In genomic region chr15:30401111-30401510, GRCm38 (mm10) we compare ENCODE assay signal across 23 mouse cellular contexts.
"Had no signal": no experiment of that assay in that cellular context is flagged by ENCODE, and none has a peak within 500 bp of the region (broad histone marks: within the 10 kb centered on the region; RNA-seq: fewer than 3 reads in every experiment).

No protein-coding gene starts in this region.

- DNase-seq: kidney, adult 2 months; kidney, postnatal 25 days; layer of hippocampus, adult 9-11 months; liver; lung, adult 18-20 months; lung, postnatal 10 days; lung, postnatal 36 days; retina, postnatal 1 day; right cerebral cortex, postnatal 25 days; spleen, adult 18-20 months; thymus, postnatal 36 days had no signal

- ATAC-seq: intestine, postnatal 0 days; liver, embryonic 12.5 days had no signal

- H3K27ac ChIP-seq: kidney, postnatal 0 days; layer of hippocampus, adult 2 months; limb, embryonic 10.5 days; limb, embryonic 13.5 days; liver, embryonic 12.5 days; liver, embryonic 15.5 days; lung, embryonic 15.5 days; midbrain, embryonic 12.5 days; neural tube, embryonic 12.5 days; stomach, embryonic 15.5 days had no signal

- H3K9me3 ChIP-seq: limb, embryonic 10.5 days; limb, embryonic 13.5 days; liver, embryonic 12.5 days; liver, embryonic 15.5 days; lung, embryonic 15.5 days; midbrain, embryonic 12.5 days; neural tube, embryonic 12.5 days; stomach, embryonic 15.5 days had no signal

- H3K36me3 ChIP-seq: limb, embryonic 10.5 days; limb, embryonic 13.5 days; liver, embryonic 12.5 days; liver, embryonic 15.5 days; lung, embryonic 15.5 days; midbrain, embryonic 12.5 days; neural tube, embryonic 12.5 days; stomach, embryonic 15.5 days had no signal

- H3K27me3 ChIP-seq: limb, embryonic 13.5 days; liver, embryonic 12.5 days; liver, embryonic 15.5 days; lung, embryonic 15.5 days; megakaryocyte, embryonic 14.5 days; midbrain, embryonic 12.5 days; neural tube, embryonic 12.5 days; stomach, embryonic 15.5 days had no signal

- H3K4me1 ChIP-seq: liver, embryonic 12.5 days; liver, embryonic 15.5 days; lung, embryonic 15.5 days; megakaryocyte, embryonic 14.5 days; midbrain, embryonic 12.5 days; neural tube, embryonic 12.5 days; stomach, embryonic 15.5 days had no signal

- H3K9ac ChIP-seq: limb, embryonic 13.5 days; liver, embryonic 12.5 days; liver, embryonic 15.5 days; lung, embryonic 15.5 days; midbrain, embryonic 12.5 days; neural tube, embryonic 12.5 days; stomach, embryonic 15.5 days had no signal

- H3K4me2 ChIP-seq: limb, embryonic 13.5 days; liver, embryonic 12.5 days; liver, embryonic 15.5 days; lung, embryonic 15.5 days; midbrain, embryonic 12.5 days; neural tube, embryonic 12.5 days; stomach, embryonic 15.5 days had no signal

- H3K4me3 ChIP-seq: layer of hippocampus, adult 2 months; limb, embryonic 10.5 days; limb, embryonic 13.5 days; liver, embryonic 12.5 days; liver, embryonic 15.5 days; lung, embryonic 15.5 days; megakaryocyte, embryonic 14.5 days; midbrain, embryonic 12.5 days; neural tube, embryonic 12.5 days; stomach, embryonic 15.5 days had no signal
